In the genomic region with DNA sequence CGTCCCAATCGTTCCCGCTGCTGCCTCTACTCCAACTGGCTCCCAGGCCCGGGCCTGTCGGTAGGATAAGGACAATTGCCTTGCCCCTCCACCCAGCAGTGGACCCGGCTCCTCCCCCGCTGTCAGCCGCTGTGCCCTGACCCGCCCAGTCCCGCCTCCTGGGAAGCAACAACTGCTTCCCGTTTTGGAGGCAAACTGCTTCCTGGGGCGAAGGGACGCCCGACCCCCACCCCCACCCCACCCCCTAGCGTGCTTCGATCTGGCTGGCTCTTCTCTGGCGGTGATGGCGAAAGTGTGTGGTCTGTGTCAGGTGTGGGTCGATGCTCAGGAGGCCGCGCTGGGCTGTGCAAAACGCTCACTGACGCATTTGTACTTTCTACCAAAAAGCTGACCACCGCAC, we compare ENCODE assay signal across 9 mouse cellular contexts.
A peak's percentile ranks its signal among the peaks of the same experiment; 100 is the strongest.
DNase-seq lines count a peak whose midpoint lies in the region; ATAC-seq and TF ChIP-seq lines count a peak whose summit lies in the region.
"Had no signal": no experiment of that assay in that cellular context is flagged by ENCODE, and none has a peak within 500 bp of the region (broad histone marks: within the 10 kb centered on the region; RNA-seq: fewer than 3 reads in every experiment).

No protein-coding gene starts in this region.

- TF ChIP-seq CTCF in liver, embryonic 14.5 days (IDR thresholded peaks at IDR 0.05; ENCODE audit: low read depth) = no peak

- H3K36me3 ChIP-seq in embryonic facial prominence, embryonic 10.5 days (replicated peaks) = no peaks in the 10 kb centered on the region
- no peaks in the 10 kb centered on the region for H3K36me3 ChIP-seq in hindbrain, embryonic 13.5 days
- H3K36me3 ChIP-seq in liver, embryonic 14.5 days (replicated peaks; ENCODE audit: control insufficient read depth, insufficient read depth, low read depth) = no peaks in the 10 kb centered on the region
- no peaks in the 10 kb centered on the region for H3K36me3 ChIP-seq in neural tube, embryonic 15.5 days

- peaks cover 3% of the 10 kb centered on the region; the same call in 1 of the 2 replicates for H3K4me1 ChIP-seq in embryonic facial prominence, embryonic 10.5 days
- no peaks in the 10 kb centered on the region for H3K4me1 ChIP-seq in hindbrain, embryonic 13.5 days (replicated peaks)
- no peaks in the 10 kb centered on the region for H3K4me1 ChIP-seq in liver, embryonic 14.5 days (replicated peaks; ENCODE audit: control insufficient read depth in 2 of 2, insufficient read depth in 2 of 2, low read length in 1 of 2)
- no peaks in the 10 kb centered on the region for H3K4me1 ChIP-seq in neural tube, embryonic 15.5 days

- H3K9ac ChIP-seq in hindbrain, embryonic 13.5 days = 0 out of 2 replicates have a peak overlapping the region, but pooled peaks have one; percentile 24
- H3K9ac ChIP-seq in liver, embryonic 14.5 days (replicated peaks) = no peak overlapping the region
- peak overlapping the region; percentile 30; the same call in 1 of the 2 replicates for H3K9ac ChIP-seq in neural tube, embryonic 15.5 days (replicated peaks)

- H3K27me3 ChIP-seq in embryonic facial prominence, embryonic 10.5 days (replicated peaks; ENCODE audit: low read depth, poor library complexity, severe bottlenecking) = no peaks in the 10 kb centered on the region
- H3K27me3 ChIP-seq in hindbrain, embryonic 13.5 days = no peaks in the 10 kb centered on the region
- no peaks in the 10 kb centered on the region for H3K27me3 ChIP-seq in liver, embryonic 14.5 days (ENCODE audit: control insufficient read depth, insufficient read depth, low read length)
- no peaks in the 10 kb centered on the region for H3K27me3 ChIP-seq in neural tube, embryonic 15.5 days (replicated peaks)

- peak overlapping the region; percentile 72 for H3K27ac ChIP-seq in embryonic facial prominence, embryonic 10.5 days (replicated peaks)
- no peak overlapping the region for H3K27ac ChIP-seq in hindbrain, embryonic 13.5 days
- no peak overlapping the region for H3K27ac ChIP-seq in liver, embryonic 14.5 days
- no peak overlapping the region for H3K27ac ChIP-seq in neural tube, embryonic 15.5 days (replicated peaks)

- ATAC-seq in hindbrain, embryonic 13.5 days (ENCODE audit: low FRiP score) = peak; percentile 80
- ATAC-seq in liver, embryonic 14.5 days (ENCODE audit: insufficient read depth) = no peak
- ATAC-seq in neural tube, embryonic 15.5 days (ENCODE audit: low FRiP score) = peak; percentile 86

- no peak for TF ChIP-seq EP300 in liver, embryonic 14.5 days (IDR thresholded peaks at IDR 0.05; ENCODE audit: low read depth)

- peak overlapping the region; percentile 53 for H3K4me3 ChIP-seq in embryonic facial prominence, embryonic 10.5 days
- H3K4me3 ChIP-seq in hindbrain, embryonic 13.5 days = peak overlapping the region; percentile 37
- H3K4me3 ChIP-seq in liver, embryonic 14.5 days (ENCODE audit: insufficient read depth in 1 of 2, low read depth in 2 of 2, low read length in 2 of 2) = peak overlapping the region in 1 of 2 experiments; percentile 27; a peak in 2 of 4 replicates
- peak overlapping the region; percentile 38 for H3K4me3 ChIP-seq in neural tube, embryonic 15.5 days (replicated peaks)
- H3K4me3 ChIP-seq: myocyte had no signal

- H3K4me2 ChIP-seq in hindbrain, embryonic 13.5 days = peak overlapping the region; percentile 58
- H3K4me2 ChIP-seq in liver, embryonic 14.5 days (ENCODE audit: low read depth) = 0 out of 2 replicates have a peak overlapping the region, but pooled peaks have one; percentile 11
- H3K4me2 ChIP-seq in neural tube, embryonic 15.5 days = peak overlapping the region; percentile 60

- DNase-seq in right cerebral cortex, postnatal 10 days (ENCODE audit: low spot score in 2 of 2) = peak; percentile 25 to 28
- no peak for DNase-seq in right cerebral cortex, adult 2 months (ENCODE audit: low spot score in 2 of 2)
- DNase-seq in embryonic facial prominence, embryonic 10.5 days (ENCODE audit: low spot score) = peak; percentile 74
- DNase-seq in liver, embryonic 14.5 days (ENCODE audit: low read depth in 3 of 3, low spot score in 3 of 3) = no peak
- DNase-seq in left cerebral cortex, adult 11 months (ENCODE audit: low spot score) = no peak
- no peak for DNase-seq in cerebellum, adult 11-12 months

- 24% methylated on average over 24 of the region's 24 CpGs for WGBS in embryonic facial prominence, embryonic 10.5 days
- 16% methylated on average over 24 of the region's 24 CpGs for WGBS in hindbrain, embryonic 13.5 days
- 21% methylated on average over 24 of the region's 24 CpGs for WGBS in liver, embryonic 14.5 days (ENCODE audit: insufficient replicate concordance)
- WGBS in neural tube, embryonic 15.5 days = 13% methylated on average over 24 of the region's 24 CpGs

- no peaks in the 10 kb centered on the region for H3K9me3 ChIP-seq in embryonic facial prominence, embryonic 10.5 days
- no peaks in the 10 kb centered on the region for H3K9me3 ChIP-seq in hindbrain, embryonic 13.5 days
- no peaks in the 10 kb centered on the region for H3K9me3 ChIP-seq in liver, embryonic 14.5 days (ENCODE audit: control insufficient read depth, low read length)
- no peaks in the 10 kb centered on the region; the same call in 1 of the 2 replicates for H3K9me3 ChIP-seq in neural tube, embryonic 15.5 days (replicated peaks)

Comparison
In these comparisons a context has a peak if more than half of its experiments do, and no peak if none do; other contexts are left out.
1. DNase-seq: peak in right cerebral cortex, postnatal 10 days (2 of 2) and embryonic facial prominence, embryonic 10.5 days (single experiment); none in right cerebral cortex, adult 2 months (0 of 2), liver, embryonic 14.5 days (0 of 3), left cerebral cortex, adult 11 months (single experiment) and cerebellum, adult 11-12 months (single experiment).
2. Peak in every context shown above with its lines, with median percentiles within 50 percentile points of each other: H3K4me2 ChIP-seq.